Mouse (Mus musculus) ovary, adult 18-20 months (tissue): Measurements from ENCODE around the gene Rsad2.
A peak's percentile ranks its signal among the peaks of the same experiment; 100 is the strongest.
"Not testable (repeated sequence)": the region's sequence is repeated elsewhere in the genome, so short reads cannot be mapped to it uniquely, and the experiment has no call there.

Experiments
- DNase-seq: peaks from one replicate; pipeline ENCODE4 v3.0.0; 2022; ENCODE audit warnings: low spot score, mixed read lengths

Rsad2 gene

DNA sequence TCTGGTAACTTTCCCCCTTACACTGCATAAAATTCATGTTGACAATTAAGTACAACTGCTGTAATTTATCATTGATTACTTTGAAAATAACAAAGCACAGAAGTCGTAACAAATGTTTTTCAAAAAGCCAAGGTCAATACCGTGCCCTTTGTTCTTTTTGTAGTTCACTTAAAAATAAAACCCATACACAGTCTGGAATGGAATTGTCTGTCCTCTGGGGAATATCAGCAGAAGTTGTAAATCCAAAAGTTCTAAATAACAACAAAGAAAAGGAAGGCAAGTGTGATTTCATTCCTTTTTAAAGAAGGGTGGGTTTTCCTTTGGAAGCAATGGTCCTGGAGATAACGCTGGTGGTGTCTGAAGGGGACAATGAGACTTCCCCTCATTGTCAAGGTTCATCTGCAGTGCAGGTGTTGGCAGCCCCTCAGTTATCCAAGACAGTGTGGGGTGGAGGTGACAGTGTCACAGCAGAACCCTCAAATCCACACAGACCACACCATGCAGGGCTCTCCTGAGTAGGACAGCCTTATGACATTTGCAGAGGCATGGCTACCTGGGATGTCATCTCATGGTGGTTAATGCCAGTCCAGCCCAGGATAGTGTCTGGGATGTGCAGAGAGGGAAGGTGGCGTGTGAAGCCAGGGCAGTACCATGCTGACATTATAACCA lies 9.7 kb downstream of the Rsad2 start:
- no peak for DNase-seq

DNA sequence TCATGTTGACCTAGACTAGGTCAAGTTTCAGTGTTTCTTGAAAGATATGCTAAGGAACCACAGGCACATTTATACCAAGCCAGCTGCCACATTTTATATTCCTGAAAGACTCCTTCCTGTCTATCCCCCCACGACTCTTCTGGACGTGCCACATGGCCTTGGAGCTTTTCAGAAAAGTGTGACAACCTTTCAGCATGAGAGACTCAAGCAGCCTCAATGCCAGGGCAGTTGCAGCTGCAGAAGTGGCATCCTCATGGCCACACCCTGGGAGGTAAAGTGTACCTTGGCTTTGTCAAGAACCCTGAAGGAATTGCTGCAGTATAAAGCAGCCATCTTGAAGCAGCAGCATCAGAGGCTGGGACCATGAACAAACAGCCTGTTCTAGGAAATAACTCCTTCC lies 11.7 kb downstream of the Rsad2 start:
- DNase-seq = no peak

DNA sequence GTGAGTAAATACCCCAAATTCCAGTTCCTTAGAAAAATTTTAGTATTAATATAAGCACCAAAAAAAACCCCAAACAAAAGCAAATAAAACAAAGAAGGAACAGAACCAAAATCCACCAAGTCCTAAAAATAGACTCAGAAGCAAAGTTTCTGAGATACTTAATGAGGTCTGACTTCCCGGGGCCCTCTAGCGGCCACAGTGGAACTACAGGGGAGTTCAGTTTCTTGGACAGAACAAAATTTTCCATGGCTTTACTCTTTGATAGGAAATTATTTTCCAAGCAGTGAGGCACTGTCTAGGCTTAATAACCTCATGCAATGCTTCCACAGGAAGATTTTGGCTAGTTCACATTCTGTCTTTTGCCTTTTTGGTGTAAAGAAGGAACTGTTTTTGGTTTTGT lies 12.2 kb downstream of the Rsad2 start:
- DNase-seq = peak; percentile 35

DNA sequence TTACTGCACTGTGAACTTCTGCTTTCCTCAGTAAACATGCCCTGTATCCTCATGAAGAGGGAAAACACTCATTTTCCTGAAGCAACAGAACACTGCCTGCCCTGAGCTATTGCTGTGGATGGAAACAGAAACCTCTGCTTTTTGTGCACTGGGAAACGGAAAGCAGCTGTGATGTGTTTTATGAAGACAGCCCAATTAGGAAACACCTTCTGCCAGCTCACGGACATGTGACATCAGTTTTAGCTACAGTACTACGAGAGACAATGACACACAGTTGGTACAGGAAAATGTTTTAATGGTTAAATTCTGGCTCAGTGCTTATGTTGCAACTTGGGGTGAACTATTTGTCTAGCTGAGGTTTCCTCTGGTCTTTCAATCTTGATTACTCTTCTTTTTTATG lies 16.9 kb downstream of the Rsad2 start:
- DNase-seq = no peak

DNA sequence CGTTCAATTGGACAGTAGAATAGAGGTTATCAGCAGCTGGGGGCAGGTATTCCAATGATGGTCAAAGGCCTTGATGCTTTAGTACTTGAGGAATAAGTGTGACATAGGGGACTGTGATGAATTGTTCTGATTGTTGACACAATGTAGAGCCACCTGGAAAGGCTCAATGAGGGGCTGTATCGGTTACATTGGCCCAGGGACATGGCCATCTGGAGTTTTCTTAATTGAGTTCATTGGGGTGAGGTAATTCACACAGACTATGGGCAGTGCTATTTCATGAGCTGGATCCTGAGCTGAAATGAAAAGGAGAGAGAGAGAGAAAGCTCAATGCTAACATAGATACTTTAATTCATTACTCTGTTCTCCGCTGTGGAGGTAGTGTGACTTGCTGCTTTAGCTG lies 18.3 kb downstream of the Rsad2 start:
- DNase-seq = no peak

DNA sequence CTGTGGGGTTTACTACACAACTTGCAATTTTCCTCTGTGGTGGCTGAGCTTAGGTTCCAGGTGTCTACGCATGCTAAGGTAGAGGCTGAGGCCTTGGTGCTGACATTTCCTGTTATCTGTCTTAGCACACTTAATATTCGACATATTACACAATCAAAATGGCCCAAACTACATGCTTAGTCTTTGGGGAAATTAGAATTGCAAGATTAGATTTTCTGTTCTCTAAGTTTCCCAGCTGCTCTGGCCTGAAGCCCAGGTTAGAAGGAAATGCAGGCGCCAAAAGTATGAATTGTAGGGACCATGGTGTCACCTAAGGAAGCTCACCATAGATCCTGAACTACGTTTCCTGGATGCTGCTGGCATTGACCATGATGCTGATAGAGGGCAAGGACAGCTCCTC lies 19.9 kb downstream of the Rsad2 start:
- no peak for DNase-seq

DNA sequence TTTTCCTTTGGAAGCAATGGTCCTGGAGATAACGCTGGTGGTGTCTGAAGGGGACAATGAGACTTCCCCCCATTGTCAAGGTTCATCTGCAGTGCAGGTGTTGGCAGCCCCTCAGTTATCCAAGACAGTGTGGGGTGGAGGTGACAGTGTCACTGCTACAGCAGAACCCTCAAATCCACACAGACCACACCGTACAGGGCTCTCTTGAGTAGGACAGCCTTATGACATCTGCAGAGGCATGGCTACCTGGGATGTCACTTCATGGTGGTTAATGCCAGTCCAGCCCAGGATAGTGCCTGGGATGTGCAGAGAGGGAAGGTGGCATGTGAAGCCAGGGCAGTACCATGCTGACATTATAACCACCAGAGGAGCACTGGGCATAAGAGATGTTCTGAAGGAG lies 27.5 kb downstream of the Rsad2 start:
- not testable (repeated sequence) for DNase-seq

DNA sequence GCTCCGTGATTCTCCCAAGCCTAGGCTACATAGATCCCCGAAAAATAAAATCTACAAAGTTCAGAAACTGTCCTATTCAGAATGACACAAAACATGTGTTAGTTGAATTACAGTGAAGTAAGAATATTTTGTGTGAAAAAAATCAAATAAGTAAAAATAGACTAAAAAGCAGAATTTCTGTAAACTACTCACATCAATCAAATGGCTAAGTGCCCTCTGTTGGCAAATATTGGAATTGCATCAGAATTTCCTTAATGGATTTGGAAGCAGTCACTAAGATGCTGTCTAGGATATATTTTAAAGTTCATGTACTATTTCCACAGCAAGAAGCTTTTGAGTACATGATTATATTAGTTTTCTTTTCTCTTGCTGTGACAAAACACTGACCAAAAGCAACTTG lies 31.4 kb downstream of the Rsad2 start:
- no peak for DNase-seq

DNA sequence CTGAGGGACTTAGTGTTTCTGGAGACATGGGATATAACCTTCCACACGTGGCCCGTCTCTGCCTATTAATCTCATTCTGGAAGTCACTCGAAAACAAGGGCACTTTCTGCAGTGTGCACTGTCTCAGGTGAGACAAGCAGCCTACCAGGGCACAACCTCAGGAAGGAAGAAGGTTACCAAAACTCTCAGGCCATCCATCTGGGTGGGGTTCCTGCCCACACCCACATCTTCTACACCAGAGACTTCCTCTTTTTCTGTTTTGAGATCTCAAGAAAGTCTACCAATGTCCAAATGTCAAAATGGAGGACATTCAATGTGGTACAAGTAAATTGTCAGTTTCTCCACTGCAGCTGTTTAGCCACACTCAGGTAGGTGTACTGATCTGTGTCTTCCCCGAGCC lies 37.9 kb downstream of the Rsad2 start:
- DNase-seq = no peak

DNA sequence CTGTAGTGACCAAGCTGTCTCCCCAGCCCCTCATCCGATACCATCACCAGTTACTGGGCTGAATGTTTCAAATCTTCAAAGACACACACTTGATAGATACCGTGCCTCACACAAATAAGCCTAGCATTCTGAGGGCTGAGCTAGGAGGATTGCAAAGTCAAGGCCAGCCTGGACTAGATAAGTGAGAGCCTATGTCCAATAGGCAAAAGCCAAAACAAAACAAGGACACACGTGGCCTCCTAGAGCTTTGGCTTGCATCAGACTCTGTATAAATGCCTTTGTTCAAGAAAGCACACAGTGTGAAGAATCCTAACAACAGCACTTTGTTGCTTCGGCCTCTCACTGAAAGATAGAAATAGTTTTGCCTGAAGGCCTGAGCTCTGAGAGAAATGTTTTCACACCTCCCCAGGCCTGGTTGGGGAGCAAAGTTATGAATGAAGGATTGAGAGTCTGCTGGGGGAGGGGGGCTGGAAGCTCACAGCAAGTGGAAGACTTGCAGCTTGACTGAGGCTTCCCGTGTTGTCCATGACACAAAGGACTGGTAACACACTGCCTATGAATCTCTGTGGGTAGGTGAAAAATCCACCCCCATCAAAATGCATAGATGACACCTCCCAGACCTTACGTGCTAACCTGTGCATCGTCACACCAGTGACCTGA lies 39.5 kb downstream of the Rsad2 start:
- peak; percentile 62 for DNase-seq

DNA sequence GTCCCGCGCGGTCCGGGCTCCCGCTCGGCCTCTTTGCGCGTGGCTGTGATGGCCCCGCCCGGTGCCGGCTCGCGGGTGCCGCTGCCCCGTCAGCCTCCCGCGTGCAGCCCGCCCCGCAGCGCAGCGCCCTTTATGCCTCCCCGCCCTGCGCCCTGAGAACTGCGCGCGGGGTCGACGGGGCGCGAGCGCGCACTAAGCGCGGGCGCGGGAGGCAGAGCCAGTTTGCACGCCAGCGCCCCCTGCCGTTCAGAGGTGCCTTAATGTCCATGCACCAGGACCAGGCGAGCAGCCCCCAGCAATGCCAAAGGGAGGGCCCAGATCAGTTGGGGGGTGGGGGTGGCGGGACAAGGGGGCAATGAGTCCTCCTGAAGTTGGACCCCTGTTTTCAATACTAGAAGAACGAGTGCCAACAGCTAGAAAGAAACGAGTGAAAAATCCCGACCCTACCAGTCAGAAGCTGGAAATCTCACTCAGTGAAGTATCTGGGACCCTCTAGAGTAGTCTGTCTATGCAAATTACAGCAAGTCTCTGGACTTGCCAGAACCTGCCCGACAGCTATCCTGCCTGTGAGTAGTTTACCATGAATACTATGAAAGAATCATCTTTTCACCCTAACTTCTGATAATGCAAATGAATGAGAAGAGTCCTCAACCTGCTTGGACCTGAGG lies 41.0 kb downstream of the Rsad2 start, which contains the start of gene Rnf144a:
Gene Rnf144a (minus strand): TSS at position 151 of the 668 bp plus-strand sequence.
- peak; percentile 68 for DNase-seq

DNA sequence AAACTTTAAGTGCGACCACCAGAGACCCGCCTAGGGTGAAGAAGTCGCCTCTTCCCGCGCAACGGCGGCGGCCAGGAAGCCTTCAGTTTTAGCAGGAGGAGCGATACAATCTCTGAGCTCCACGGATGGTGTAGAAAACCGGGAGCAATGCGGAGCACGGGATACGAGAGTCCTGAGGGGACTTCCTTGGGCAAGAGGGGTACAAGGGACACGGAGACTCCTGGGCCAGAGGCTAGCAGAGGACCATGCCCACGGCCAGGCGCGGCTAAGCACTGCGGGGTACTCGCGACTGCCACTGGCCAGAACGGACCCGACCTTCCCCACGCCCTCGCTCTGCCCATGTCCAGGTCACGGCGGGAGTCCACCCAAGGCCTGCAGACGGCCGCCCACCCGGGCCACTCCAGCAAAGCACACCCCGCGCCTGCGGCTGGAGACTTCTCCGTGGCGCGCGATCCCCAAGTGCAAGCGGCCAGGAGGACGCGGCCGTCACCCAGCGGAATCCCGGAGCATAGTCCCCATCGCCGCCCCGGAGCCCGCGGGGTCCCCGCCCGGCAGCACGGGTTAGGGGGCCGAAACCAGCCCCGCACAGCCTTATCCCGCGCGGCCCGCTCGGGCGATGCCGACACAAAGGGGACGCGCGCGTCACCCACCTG lies 41.7 kb downstream of the Rsad2 start:
- no peak for DNase-seq

DNA sequence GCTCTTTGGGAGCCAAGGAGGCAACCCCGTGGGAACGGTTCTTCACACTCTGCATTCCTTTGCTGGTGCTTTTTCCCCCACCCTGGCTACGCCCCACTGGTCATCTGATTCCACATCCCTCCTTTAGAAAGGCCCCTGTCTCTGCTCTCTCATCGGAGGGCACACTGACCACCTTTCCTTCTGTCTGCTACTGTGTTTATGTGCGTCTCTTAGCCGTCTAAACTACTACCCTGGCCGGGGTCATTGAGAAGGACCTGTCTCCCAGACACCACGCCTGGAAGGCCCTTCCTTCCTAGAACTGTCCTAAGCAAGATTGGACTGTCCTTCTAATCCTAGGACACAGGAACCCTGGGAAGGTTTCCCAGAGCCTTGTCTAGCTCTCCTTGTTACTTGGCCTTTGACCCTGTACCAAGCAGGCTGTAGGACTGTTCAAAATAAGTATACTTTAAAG lies 42.3 kb downstream of the Rsad2 start:
- no peak for DNase-seq

DNA sequence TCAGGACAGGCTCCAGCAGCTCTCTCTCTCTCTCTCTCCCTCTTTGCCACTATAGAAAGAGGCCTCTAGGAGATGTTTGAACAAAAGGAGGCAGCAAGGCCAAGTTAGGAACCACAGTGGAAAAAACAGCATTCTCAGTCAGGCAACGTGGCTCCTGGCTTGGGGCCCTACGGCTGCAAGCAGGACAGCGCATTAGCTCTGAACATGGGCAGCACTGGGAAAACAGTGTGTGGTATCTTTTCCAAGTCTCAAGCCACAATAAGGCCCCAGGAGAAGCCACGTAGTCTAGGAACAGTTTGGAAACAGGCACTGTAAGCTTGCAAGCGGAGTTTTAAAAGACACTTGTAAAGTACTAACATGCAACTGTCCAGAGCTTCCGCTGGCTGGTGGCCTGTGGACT lies 43.5 kb downstream of the Rsad2 start:
- peak; percentile 16 for DNase-seq

DNA sequence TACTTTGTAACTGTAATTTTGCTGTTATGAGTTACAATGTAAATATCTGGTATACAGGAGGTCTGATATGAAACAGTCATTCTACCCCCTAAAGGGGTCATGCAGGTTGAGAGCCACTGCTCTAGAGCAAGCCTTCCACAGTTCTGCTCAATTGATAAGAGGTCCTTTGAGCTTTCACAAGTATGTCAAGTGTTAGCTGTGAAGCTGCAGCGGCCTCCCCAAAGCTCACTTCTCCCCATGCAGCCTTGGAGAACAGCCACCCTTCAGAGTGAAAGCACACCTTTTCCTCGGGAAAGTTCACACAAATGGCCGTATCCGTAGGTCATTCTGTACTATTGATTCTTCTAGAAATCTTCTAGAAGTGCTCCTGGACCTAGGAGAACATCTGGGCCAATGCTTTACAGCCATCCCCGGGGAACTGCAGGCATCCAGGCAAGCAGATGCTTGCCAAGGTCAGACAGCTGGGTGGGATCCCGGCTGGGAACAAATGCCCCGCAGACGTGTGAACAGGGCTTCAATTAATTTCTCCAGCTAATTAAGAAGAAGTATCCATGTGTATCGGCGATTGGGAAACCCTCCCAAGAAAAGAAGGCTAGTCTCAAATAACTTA lies 44.3 kb downstream of the Rsad2 start:
- DNase-seq = no peak

DNA sequence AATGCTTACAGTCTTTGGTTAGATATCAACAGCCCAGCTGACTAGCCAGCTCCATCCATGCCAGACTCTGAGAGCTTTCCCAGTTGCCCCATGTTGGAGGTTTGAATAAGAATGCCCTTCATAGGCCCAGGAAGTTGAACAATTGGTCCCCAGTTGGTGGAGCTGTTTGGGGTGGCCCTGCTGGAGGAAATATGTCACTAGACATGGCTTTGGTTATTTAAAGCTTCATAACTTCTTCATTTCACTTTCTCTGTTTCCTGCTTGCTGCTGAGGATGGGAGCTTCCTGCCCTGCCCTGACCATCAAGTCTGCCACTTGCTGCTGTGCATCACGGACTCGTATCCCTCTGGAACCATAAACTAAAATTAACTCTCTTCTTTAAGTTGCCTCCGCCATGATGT lies 45.8 kb downstream of the Rsad2 start:
- DNase-seq = no peak

DNA sequence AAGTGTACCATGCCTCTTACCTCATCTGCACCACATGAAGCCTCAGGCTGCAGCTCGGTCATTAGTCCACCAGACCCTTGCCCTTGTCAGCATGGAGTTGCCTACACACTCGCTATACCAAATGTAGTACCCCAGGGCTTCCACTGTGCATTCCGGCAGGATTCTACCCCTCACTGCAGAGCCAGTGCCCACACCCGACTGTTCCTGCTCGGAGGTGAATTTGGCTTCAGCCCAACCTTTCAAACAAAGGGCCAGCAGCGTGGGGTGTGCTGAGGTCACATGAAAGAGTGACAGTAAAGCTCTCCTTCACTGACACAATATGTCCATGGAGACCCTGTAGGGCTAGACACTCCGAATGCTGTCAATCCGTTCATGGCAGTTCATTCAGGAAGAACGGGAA lies 47.5 kb downstream of the Rsad2 start:
- no peak for DNase-seq

DNA sequence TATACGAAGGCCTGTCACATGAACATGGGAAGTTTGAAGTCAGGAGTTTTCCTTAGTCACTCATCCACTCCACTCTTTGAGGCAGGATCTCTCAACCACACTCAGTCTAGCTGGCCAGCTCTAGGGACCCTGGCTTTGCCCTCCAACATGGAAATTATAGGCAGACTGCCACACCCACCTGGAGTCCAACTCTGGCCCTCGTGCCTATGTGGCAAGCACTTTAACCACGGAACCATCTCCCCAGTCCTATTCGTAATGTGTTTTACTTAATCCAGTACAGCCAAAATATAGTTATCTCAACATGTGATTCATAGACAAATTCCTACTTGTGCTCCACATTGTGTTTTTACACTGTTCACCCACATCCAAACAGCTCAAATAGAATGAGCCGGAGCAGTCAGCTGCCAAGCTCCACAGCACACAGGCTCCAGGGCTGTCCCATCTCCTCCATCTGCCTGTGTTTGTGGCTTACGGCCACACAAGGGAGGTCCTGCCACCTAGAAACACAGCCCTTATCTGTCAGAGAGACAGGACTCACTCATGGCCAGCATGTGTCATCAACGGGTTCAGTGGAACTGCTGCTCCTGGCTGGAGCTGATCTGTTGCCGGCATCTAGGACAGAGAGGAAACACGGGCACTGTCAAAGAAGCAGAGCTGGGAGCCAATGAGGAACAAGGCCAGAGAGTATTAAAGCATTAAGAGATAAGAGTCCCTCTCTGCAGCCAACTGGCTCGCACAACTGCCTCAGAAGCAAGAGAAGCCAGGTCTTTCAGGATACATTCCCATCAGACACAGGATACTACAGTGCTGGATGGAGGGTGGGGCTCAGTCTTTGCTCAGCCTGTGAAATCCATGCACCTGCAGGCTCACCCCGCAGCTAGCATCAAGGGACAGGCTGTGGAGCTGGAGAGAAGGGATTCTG lies 51.2 kb downstream of the Rsad2 start:
- peak; percentile 46 for DNase-seq

DNA sequence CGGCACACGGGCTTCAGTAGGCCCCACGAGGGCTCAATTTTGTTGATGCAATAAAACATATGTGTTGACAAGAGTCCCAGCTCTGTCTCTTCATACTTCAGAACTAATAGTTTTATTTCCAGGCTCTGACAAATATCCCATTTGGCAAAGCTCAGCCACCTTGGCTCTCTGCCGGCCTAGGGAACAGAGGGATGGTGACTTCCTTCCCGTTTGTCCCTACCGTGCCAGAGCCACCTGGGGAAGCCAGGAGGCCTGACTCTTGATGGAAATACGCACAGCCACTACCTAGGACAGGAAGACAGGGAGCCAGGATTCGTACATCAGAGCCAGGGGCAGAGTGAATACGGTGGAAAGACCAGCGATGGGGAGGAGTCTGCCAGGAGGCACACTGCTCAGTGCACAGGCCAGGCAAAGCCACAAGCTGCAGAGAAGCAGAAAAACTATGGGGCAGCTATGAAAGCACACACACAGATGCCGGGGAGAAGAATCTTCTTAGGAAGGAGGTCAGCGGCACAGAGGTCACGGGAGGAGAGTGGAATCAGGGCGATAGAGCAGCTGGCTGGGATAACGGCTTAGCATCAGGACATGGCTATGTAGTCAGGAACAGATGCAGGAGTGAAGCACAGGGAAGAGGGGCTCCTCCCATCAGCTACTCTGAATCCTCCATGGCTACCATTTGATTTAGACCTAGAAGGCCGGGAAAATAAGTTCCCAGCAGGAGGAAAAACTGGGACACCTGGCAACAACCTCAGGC lies 52.7 kb downstream of the Rsad2 start:
- no peak for DNase-seq

DNA sequence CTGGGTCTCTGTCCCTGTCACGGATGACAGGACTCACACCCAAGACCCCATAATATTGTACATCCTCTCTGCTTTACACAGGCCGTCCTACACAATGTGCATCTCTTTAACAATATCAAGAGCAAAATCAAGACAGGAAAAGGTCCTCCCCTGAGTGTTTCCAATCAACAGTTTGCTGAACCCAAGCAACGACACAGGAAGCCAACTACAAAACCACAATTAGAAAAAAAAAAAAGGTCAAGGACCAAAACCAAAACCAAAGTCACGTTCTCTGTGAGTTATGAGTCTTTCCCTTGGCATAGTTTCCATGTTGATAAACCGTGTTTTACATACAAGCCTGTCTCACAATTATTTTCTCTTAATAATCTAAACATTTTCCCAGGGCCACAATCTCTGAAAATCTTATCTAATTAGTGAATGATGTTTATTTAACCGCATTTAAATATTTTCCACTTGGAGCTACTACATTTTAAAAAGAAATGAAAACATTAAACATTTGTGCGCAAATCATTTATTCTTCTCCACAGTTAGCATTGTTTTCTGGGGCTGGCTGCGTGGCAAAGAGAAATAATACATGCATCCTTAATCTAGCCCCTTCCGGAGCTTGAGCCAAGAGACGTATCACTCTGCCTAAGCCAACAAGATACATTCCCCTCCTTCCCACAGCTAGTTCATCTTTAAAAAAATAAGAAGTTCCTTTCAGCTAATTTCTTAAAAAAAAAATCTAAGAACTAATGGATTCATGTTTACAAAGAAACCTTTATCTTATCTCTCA lies 54.4 kb downstream of the Rsad2 start:
- peak; percentile 22 for DNase-seq
